Mouse (Mus musculus) adrenal gland, postnatal 10 days (tissue): ENCODE measurements around the gene Gmppb. TPM values are rescaled to one million over a fixed set of nuclear protein-coding genes. Genes with fewer than 3 reads are reported as not detected.
"Not testable (repeated sequence)": the region's sequence is repeated elsewhere in the genome, so short reads cannot be mapped to it uniquely, and the experiment has no call there.

Source experiments
- DNase-seq: peaks from one replicate; pipeline ENCODE4 v3.0.0; 2021; ENCODE audit warnings: mixed read lengths
- long read RNA-seq, 2 experiments: library from polyadenylated mRNA; stranded (forward); transcript quantifications; one replicate each; pipeline ENCODE4 v2.0.0; 2021
- total RNA-seq, 2 experiments: library from RNA; stranded (reverse); gene quantifications; 2 replicates each; pipeline ENCODE4 v1.2.3; 2021

Gmppb gene
- total RNA-seq = 10 to 100 TPM; 18.5 to 21.0 TPM
- long read RNA-seq, experiment 1, transcript Gmppb-201 (10 exons, 1,429 nt) = minor isoform, 6 of 56 reads
- long read RNA-seq, experiment 1, transcript Gmppb-202 (9 exons, 2,702 nt) = major isoform, 37 of 56 reads
- long read RNA-seq, experiment 1, partial matches to known transcripts = 3 of 56 reads
- long read RNA-seq, experiment 1, other reads (novel, unspliced or antisense) = 7 of 56 reads
- long read RNA-seq, experiment 2, transcript Gmppb-202 (9 exons, 2,702 nt) = major isoform, 9 of 14 reads
- long read RNA-seq, experiment 2, partial matches to known transcripts = 2 of 14 reads
- long read RNA-seq, experiment 2, other reads (novel, unspliced or antisense) = 2 of 14 reads

DNA sequence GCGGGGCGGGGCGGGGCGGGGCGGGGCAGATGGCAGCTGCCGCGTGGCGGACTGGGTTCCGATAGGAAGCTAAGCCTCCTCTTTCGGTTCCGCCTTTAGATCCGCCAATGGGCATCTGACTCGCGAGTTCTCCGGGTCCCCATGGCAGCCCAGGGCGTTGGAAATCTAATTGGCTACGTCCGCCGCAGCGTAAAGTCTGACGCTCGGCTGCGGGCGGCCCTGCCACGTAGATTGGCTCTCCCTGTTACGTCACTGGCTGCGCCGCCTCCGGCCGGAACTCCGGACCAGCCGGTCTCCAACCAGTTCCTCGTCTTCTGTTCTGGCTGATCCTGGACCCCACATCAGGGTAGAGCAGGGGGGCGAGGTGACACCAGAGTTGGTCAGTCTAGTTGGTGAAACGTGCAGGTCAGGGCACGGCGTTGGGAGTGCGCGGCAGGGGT, at the start of gene Gmppb:
Gmppb (plus strand) TSS at position 227 of the 440 bp plus-strand sequence.
- DNase-seq = peak; percentile 97

DNA sequence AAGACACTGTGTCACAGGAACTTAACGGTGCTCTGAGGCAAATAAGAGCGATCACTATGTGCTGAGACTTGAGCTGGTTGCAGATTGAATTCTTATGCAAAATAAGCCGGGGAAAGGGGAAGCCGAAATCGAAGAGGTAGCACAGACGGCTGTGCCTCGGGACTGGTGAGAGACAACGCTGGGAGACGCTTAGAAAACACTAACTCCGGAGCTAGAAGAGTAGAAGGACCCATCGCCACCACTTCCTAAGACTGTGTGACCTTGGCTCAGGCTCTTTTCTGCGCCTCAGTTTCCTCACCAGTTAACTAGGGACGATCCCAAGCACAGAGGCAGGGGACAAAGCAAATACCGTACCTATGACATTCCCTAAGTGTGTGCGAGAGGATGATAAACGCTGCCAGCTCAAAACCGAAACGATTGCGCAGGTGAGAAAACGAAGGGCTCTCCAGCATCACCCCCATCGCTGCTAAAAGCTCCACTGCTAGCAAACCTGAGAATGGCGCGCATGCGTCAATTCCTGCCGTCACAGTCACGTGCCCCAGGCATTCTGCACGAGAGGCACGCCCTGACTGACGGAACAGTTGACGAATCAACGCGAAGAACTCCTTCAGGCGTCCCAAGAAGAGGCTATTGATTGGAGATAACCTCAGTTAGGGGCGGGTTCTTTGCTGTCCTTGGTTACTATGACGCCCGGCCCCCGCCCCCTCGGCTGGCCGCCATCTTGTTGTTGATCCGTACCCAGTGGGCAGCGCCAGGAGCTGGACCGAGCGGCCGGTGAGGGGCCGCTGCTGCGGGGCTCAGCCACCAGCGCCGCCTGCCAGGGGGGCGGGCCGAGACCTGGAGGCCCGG, 46.9 kb upstream of the Gmppb start, which contains the start of gene Ip6k1:
Ip6k1 (plus strand) TSS at position 580 of the 849 bp plus-strand sequence.
- DNase-seq = peak; percentile 100

DNA sequence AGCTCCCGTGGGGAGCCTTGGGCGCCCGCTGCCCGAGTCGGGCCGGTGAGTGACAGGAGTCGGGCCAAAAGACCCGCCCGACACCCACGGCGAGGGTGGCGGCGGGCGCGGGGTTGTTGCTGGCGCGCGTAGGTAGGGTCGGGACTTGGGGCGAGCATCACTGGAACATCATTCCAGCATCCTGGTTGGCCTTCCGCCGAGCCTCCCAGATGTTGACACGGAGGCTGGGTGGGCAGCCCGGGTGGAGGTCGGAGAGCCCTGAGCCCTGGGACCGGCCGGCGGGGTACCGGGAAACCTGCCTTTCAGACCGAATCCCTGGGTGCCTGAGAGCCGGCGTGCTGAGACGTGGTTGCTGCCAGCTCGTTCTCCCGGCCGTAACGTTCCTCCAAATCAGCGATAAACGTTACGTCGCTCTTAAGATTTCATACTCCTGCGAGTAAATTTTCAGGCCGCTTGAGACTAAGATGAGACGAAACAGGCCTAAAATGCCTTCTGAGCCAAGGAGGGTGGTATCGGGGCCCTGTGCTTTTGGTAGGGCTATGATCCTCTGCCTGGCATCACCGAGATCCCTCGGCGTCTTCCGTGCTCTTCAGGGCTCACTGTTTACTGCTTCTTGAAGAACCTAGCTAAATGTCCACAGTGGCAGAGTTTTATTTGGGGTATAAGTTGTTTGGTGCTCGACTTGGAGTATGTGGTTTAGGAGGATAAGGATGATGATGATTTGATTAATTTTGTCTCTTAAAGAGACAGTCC, 46.1 kb upstream of the Gmppb start:
- DNase-seq = peak; percentile 65

DNA sequence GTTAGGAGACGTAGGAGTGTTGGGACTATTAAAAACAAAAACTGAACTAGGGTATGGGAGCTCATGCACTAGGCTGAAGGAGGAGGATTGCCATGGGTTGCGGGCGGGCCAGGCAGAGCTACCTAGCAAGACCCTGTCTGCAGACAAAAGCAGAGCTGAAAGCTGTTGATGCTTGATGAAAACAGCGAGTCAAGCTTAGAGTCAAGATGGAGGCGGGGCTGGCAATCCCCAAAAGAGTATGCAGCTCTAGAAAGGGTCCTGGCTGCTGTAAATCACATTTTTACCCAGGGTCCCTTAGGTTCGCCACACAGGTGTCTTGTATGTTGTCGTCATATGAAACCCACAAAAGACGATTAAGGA, 45.5 kb upstream of the Gmppb start:
- DNase-seq = peak; percentile 30

DNA sequence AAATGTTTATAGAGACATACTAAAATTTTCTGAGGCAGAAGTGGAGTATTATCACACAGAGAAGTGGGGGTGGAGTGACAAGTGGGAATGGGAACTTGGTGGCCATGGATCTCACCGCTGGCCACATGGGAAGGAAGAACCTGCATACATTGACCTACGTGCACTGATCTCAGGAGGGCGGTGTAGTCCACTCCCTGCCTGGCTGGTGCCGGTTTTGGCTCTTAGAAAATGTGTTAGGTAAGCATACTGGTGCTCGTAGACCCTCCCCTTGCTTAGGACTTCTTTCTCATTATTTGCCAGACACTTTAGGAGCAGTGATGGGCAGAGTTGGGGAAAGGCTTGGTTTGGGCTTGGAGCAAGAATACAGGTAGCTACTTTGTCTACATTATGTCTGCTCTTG, 41.0 kb upstream of the Gmppb start:
- DNase-seq = no peak

DNA sequence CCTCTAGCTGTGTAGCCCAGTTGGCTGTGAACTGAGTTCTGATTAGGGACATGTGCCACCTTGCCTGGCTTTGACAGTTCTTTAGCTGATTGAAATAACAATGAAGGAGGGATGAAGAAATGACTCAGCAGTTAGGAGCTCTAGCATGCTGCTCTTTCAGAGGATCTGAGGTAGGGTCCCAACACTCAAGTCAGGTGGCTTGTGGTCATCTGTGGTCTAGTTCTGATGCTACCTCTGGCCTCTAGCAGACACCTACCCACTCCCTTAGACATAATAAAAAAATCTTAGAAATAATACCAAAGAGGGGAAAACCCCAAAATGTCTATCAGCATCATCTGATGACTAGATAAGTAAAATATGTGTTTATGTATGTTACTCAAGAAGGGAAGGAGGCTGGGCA, 38.7 kb upstream of the Gmppb start:
- no peak for DNase-seq

DNA sequence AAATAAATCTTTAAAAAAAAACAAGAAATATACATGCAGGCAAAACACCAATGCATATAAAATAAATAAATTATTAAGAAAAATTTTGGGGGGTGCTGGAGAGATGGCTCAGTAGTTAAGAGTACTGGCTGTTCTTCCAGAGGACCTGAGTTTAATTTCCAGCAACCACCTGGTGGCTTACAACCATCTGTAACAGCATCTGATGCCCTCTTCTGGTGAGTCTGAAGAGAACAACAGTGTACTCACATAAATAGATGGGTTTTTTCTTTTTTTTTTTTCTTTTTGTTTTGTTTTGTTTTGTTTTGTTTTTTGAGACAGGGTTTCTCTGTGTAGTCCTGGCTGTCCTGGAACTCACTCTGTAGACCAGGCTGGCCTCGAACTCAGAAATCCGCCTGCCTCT, 35.5 kb upstream of the Gmppb start:
- not testable (repeated sequence) for DNase-seq

DNA sequence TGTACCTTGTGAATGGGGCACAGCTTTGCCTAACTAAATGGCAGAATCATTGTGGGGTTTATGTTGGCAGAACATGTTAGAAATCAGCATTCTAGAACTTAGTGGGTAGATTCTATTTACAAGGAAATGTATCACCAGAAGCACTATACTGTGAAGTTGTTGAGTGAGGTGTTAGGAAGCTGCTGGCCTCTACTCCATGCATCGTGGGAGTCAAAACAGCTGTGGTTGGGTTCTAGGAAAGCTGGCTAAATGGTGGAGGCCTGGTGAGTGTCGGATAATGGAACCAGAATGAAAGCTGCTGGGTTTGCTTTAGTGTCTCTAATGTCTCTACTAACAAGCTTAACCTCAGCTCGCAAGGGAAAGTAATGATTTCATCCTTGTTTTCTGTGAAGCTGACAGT, 31.9 kb upstream of the Gmppb start:
- DNase-seq = no peak

DNA sequence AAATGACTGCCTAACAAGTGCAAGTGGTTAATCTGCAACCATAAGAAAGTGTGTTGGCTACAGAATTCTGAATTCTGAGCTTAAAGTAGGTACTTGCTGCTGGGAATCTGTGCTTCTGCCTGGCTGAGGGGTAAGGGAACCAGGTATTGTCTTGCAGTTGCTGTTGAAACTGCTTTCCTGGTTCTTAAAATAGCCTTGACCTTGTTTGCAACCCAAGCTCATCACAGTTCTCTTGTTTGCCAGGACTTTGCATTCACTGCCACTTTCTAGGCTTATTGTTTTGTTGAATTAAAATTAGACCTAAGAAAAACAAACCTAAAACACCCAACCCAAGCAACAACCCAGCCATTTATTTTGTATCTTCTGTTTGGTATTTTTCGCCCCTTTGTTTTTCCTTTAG, 28.3 kb upstream of the Gmppb start:
- DNase-seq = no peak

DNA sequence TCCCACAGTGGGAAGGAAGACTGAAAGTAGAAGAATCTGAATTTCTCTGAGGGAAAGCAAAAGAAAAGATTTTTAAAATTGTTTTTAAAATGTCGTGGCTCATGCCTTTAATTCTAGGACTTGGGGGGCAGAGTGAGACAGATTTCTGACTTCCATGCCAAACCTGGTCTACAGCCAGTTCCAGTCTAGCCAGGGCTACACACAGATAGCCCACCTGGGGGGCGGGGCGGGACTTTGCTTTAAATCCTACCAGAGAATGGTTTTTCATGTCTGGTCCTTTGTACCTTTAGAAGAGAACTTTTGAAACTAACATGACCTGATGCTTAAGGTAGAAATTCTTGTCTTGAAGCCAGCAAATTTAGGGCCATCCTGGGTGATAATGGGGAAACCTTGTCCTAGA, 25.8 kb upstream of the Gmppb start:
- DNase-seq = no peak

DNA sequence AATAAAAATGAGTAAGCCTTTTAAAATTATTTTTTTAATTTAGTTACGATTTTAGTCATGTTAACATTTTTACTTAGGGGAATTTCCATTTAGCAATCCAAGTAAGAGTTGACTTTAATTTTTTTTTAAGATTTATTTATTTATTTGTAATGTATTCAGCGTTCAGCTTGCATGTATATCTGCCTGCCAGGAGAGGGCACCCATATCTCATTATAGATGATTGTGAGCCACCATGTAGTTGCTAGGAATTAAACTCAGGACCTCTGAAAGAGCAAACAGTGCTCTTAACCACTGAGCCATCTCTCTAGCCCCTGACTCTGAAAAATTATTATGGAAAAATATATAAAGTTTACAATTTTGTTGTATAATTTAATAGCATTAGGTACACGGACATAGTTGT, 22.5 kb upstream of the Gmppb start:
- no peak for DNase-seq

DNA sequence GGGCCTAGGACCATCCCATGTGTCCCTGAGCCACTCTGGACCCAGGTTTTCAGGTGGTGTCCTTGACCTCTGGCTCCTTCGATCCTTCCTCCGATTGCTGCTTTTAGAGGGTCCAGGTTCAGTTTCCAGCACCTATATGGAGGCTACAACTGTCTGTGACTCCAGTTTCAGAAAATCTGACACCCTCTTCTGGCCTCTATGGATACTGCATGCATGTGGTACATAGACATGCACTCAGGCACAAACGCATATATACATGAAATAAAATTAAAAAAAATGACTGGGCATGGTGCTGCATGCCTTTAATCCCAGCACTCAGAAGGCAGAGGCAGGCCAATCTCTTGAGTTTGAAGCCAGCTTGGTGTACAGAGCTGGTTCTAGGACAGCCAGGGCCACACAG, 21.2 kb upstream of the Gmppb start:
- no peak for DNase-seq

DNA sequence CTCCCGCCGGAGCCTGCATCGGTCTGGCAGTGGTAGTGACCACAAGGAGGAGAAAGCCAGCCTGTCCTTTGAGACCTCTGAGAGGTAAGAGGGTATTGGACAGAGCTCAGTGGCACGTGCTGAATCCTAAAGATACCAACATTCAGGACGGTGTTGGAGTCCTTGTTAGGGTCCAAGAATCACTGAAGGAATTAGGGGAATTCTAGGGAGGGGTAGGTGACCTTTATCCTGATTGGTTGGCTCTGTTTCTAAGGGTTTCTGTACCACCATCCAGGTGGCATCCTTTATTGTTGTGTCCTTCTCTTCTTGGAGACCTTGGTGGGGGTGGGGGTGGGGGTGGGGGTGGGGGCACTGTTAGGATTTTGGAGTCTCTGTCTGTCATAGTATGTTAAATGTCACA, 16.9 kb upstream of the Gmppb start:
- no peak for DNase-seq

DNA sequence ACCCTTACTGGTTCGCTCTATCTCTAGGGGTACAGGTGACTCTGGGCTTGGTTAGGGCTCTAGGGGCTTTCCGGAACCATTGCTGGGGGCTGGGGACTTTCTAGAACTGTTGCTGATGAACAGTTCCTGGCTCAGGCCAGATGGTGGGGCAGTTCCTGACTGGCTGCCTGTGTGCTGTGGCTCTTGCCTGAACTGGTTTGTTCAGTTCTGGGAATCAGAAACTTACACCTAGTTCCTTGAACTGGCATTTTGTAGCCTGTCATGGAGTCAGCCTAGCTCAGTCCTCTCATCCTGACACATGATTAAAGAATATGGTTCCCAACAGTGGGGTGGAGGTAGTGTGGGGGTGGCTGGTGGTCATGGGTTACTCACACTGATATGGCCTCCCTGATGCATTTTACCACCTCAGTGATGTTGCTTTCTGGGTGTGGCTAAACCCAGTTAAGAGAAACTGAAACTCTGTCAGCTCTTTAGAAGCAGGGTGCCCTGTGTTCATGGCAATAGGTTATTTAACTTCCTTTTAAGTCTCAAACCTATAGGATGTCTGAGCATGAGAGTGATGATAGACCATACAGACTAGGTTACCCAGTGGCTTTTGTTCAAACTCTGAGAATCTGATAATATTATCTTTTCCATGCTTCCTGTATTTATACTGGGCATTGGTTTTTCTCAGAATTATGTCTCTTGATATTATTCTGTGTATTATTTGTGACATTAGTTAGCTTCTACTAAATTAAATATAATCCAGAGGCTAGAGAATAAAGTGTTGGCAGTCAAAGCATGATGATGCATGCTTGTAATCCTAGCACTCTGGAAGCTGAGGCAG, 13.5 kb upstream of the Gmppb start:
- DNase-seq = no peak

DNA sequence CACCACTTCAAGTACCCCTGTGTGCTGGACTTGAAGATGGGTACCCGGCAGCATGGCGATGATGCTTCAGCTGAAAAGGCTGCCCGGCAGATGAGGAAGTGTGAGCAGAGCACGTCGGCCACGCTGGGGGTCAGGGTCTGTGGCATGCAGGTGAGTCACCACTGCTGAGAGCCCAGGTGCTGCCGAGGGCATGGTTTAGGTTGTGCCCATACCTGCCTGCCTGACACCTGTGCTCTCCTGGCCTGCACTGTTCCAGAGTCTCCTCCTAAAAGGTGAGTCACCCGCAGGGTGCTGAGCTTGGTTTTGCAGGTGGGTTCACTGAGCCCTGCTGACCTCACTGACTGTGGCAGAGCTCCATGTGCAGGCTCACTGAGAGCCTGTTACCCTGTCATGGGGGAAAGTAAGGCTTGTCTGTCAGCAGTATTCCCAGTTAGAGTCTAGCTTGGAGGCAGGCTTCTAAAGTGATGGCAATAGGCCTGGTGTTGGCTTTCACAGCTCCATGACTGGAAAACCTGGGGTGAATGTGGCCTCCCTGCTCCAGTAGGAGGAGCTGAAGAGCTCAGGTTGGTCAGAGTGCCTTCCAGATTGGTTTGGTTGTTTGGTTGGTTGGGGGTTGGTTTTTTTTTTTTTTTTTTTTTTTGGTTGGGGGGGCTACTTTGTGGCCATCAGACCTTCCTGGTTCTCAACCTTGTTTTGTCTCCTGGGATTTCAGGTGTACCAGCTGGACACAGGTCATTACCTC, 4.1 kb upstream of the Gmppb start:
- DNase-seq = no peak

DNA sequence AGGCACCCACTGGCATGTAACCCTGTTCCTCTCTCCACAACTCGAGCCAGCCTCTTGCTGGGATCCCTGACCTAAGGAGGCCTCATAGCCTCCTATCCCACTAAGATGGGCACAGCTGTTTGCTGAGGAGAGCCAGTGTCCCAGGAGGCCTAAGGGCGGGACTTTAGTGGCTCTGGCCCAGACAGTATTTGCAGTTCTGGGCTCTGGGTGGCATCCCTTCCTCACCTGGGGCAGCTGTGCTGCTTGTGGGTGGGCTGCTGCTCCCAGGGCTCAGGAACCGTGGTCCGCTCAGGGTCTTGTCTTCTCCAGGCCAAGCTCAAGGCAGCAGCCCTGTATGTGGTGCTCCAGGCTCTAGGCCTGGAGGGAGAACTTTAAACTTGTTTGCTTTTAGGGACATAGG, 2.5 kb upstream of the Gmppb start:
- DNase-seq = no peak

DNA sequence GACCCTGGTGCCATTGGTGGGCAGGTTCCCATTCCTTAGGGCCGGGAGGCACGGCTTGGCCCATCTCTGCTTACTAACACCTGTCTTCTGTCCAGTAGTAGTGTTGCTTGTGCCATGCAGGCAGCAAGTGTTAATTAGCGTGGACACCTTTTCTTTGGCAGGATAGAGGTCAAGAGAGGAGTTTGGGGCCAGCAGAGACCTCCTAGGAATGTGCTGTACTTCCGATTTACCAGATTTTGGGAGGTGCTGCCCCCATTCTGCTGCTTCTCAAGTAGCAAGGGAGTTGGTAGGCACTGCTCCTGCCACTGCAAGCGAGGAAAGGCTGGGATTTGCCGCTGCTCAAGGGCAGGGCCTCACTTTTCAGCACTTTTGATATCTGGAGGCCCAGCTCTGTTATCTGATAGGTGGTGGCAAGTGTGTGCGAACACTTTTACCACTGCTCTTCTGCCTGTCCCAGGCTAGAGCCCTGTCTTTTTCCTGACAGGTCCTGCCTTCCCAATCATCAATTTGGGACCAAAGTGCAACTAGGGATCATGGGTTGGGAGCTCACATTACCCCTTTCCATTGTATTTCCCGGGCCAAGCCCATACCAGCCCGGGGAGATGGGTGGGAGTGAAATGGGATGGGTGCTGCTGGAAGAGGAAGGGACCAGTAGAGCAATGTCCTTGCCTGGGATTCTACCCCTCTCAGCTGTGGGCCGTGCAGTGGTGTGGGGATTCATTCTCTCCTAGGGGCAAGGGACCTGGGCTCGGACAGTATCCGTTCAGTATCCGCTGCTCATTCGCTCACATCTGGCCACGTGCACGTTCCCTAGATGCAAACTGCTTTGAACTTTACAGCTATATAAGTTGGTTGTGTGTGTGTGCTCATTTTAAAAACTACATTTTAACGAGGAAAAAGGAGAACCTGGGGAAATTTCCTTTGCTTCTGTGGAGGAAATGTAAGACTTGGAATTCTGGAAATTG, 1.2 kb upstream of the Gmppb start:
- no peak for DNase-seq

DNA sequence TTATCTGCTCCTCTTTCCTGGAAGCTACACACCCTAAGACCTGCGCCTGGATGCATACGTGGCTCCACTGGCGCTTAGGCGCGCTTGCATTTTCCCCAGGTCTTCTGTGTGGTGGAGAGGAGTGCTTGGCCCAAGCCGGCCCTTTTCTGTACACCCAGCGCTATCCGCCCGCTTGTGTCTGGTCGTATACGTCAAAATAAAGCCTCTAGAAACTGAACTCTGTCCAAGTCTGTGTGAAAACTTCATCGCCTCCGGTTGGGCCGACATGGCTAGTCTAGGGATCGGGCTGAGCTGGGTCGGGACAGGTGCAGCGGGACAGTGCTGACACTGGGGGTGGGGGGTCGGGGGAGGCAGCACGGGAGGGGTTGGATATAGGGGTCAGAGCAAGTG, 481 bp upstream of the Gmppb start:
- no peak for DNase-seq

DNA sequence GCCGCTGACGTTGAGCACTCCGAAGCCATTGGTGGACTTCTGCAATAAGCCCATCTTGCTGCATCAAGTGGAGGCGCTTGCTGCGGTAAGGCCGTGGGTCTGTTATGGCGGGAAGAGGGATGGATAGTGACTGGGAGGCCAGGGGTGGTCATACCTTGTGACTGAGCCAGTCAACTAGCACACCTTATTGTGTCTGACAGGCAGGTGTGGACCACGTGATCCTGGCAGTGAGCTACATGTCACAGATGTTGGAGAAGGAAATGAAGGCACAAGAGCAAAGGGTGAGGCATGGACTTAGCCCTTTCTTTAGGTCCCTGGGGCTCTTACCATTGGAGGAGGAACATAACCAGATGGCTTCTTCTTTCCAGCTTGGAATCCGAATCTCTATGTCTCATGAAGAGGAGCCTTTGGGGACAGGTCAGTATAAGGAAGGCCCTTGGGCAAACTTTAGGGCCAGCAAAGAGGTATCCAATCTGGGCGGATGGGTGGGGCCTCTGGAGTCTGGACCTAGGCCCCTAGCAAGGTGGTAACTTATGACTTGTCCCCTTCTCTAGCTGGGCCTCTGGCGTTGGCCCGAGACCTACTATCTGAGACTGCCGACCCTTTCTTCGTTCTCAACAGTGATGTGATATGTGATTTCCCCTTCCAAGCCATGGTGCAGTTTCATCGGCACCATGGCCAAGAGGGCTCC, 664 bp downstream of the Gmppb start:
- DNase-seq = no peak
